Mouse (Mus musculus) R1 (cell line): ENCODE measurements around the gene Rcl1.

Experiments used
- DNase-seq: peaks from one replicate; pipeline ENCODE4 v3.0.0-alpha.2; 2018; ENCODE audit warnings: low read depth, low spot score

The Rcl1 gene

GRCm38 (mm10) chr19:29151443-29151842 lies 50.3 kb downstream of the Rcl1 start:
- no peak for DNase-seq

GRCm38 (mm10) chr19:29155552-29155951 lies 54.4 kb downstream of the Rcl1 start:
- DNase-seq = no peak

GRCm38 (mm10) chr19:29156417-29156816 lies 55.2 kb downstream of the Rcl1 start:
- peak; percentile 20 for DNase-seq

GRCm38 (mm10) chr19:29157678-29158466 lies 56.7 kb downstream of the Rcl1 start:
- DNase-seq = no peak

GRCm38 (mm10) chr19:29158486-29158885 lies 57.3 kb downstream of the Rcl1 start:
- DNase-seq = no peak

- DNase-seq = no peak
Observed at GRCm38 (mm10) chr19:29163817-29164527, 62.8 kb downstream of the Rcl1 start.

GRCm38 (mm10) chr19:29164528-29165166 lies 63.5 kb downstream of the Rcl1 start:
- DNase-seq = no peak

- DNase-seq = no peak
Observed at GRCm38 (mm10) chr19:29167938-29168337, 66.8 kb downstream of the Rcl1 start.

- no peak for DNase-seq
Observed at GRCm38 (mm10) chr19:29180336-29180735, 79.2 kb downstream of the Rcl1 start.

GRCm38 (mm10) chr19:29182166-29182565 lies 81.0 kb downstream of the Rcl1 start:
- no peak for DNase-seq

- peak; percentile 37 for DNase-seq
Observed at GRCm38 (mm10) chr19:29185122-29185521, 83.9 kb downstream of the Rcl1 start.

GRCm38 (mm10) chr19:29185552-29186232 lies 84.5 kb downstream of the Rcl1 start:
- no peak for DNase-seq

- no peak for DNase-seq
Observed at GRCm38 (mm10) chr19:29188879-29189278, 87.7 kb downstream of the Rcl1 start.
